Mouse (Mus musculus): Measurements from ENCODE around the gene Casz1.

The Casz1 gene

DNA sequence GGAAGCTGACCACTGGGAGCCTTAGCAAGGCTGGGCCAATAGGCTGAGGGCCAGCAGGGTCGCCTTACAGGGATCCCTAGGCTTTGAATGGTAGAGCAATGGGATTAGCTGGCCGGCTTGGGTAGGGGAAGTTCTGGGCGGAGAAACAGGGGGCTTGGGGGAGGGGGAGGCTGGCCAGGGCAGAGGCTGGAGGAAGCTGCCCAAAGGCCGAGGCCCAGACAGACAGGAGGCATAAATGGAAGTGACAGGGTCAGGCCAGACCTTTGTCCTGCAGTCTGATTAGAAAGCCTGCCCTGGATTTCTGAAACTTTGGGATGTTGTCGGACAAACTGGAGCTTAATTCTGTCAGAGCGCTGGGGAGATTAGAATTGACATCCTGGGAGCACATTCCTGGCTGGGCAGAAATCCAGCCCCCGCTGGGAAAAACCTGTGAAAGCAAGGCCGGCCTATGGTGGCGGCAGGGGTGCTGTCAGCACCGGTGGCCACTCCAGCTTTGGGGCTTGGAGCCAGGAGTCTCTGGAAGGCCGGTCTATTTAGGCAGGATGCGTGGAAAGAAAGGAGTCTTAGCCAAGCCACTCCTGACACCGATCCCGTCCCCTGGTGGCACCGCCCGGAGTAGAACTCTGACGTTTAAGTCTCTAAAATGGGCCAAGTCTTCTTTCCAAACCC is 76.9 kb downstream of the Casz1 start:
- DNase-seq = no peak

DNA sequence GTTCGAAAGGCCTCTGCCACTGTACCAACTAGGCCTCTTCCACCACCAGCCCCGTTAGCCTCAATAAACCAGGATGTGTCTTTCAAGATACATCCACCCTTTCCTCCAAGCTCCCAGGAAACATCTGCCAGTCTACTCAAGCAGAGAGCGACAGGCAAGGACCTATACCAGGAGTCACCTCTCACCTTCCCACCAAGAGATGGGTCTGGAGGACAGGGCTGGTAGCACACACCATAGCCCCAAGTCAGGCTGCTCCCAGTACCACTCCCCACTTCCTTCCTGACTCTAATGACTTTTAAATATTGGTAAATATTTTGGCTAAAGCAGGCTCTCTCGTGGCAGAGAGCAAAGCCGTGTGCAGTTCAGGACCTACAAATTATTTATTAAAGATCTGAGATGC is 77.6 kb downstream of the Casz1 start:
- DNase-seq = no peak

DNA sequence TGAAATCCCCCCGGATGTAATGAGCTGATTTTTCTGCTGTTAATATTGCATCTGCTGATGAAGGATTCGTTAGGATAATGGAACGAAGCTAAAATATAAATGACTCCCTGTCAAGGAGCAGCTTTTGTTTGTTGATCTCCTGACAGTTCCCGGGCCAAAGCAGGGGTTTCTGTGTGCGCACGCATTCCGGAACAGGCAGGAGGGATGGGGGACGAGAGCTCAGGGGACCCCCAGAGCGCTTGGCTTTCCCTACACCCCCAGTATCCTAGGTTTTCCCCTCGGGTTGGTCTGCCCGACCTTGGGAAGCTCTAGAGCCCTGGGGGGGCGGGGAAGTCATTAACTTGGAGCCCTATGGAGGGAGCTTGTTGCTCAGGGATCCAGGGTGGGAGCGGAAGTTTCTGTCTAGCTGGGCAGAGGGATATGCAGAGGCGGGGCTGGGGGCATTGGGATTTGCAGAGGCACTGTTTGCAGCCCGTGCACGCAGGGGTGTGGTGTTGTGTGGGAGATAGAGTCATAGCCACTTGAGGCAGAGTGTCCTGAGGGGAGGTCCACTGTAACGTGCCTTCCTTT is 78.2 kb downstream of the Casz1 start:
- DNase-seq = no peak

DNA sequence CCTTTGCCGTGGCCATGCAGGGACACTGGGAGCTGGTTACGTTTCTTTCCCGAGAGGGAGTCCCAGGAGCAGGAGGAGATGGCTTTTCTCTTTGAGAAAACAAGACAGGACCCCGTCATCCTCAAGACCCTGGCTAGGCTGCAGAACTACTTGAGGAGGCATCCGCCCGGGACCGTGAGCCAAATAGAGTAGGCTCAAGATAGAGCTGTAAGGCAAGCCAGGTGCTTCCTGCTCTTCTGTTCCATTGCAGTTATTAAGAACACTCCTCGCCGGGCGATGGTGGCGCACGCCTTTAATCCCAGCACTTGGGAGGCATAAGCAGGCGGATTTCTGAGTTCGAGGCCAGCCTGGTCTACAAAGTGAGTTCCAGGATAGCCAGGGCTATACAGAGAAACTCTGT is 80.4 kb downstream of the Casz1 start:
- DNase-seq = no peak

- DNase-seq = no peak
Measured at GRCm38 (mm10) chr4:148885401-148885800, 81.2 kb downstream of the Casz1 start.

DNA sequence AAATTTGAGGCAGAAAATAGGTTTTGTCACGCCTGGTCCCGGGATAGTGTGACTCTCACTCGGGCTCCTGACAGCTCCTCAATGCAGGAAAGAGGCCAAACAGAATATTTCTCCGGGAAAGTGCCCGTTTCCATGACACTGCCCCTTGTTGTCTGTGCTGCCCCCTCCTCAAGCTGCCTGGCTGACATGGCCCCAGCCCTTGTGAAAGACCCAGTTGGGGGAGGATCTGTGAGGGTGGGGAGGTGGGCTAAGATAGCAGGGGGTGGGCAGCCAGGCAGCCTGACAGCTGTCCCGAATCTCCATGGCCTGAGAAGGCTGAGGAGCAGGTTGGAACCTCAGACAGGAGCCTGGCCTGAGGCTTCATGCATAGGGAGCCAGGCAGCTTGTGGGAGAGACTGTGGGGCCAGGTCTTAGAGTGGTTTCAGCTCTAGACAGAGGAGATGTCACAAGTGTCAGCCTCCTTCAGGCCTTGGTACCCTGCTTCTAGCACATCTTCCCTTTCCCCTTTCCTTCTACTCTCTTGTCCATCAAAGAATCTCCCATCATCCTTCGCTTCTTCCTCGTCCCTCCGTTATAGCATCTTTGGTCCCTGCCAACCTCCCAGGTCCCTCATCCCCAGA is 81.8 kb downstream of the Casz1 start:
- no peak for DNase-seq

DNA sequence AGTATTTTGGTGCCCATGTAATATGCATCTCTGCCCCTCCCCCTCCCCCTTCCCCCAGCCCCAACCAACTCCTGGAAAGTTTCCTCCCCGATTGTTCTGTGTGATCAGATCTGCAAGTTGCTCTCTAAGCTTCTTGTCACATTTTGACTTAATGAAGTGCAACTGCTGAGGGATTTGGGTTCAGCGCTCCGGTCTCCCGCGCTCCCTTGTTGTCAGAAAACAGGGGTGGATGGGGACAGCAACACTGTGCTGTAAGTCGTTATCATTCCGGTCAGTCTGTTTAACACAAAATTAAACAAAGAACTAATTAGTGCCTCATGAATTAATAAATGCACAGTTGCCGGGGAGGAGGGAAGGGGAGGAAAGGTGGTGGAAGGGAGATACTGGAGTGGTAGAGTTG is 84.0 kb downstream of the Casz1 start:
- no peak for DNase-seq

- no peak for DNase-seq
Measured at GRCm38 (mm10) chr4:148889011-148889410, 84.8 kb downstream of the Casz1 start.

- DNase-seq = no peak
Measured at GRCm38 (mm10) chr4:148890442-148890841, 86.2 kb downstream of the Casz1 start.

DNA sequence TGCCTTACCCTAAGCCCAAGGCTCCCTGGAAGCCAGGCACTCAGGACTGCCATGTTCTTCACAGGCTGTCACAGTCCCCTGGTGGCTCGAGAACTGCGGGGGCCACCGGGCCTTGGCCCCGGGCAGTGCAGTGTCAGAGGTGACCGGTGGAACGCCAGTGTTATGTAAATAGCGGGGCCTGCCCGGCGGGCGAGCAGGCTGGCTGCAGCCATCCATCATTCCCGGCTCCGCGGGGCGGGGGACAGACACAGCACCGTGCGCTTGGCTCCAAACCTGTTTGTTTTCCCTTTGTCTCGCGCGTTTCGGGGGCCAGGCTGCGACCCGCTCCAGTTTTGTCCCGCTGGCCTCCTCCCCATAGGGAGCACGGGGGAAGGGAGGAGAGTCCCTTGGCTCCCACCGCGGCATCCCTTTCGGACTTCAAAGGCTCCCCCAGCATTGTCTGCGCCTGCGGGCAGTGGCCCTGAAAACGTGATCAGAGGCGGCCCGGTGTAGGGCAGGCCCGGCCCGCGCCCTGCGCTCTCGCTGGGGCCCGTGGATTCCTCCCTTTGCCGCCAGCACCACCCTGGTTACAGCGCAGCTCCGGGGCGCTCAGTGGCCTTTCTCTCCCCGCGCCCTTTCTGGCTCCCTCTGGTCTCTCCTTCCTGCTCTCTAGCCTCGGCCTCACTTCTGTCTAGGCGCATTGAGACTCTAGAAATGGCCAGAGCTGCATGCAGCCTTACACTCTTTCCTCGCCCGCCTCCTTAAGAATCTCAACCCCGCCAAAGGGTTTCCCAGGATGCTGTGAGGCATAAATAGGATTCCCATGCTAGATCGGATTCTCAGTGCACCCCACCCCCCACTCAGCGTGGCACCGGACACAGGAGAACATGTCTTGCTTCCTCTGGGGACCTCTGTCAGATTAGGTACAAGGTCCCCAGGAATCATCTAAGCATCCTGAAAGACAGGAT is 86.9 kb downstream of the Casz1 start:
- DNase-seq = no peak

DNA sequence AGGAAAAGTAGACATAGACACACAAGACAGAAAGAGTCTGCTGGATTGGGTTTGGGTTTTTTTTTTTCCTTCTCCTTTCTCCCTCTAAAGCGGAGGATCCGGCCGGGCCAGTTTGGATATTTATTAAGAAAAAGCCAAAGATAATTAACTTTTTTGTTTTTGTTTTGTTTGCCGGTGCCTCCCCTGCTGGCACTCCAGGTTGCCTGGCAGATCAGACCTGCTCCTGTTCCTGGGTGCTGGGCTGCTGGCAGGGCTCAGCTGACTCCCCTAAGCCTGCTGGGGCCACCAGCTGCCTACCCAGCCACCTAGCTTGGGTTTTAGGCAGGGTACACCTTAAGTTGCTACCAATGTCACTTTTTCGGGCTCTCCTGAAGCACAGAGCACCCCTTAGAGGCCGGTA is 91.9 kb downstream of the Casz1 start:
- no peak for DNase-seq

- DNase-seq = no peak
Measured at GRCm38 (mm10) chr4:148899927-148900294, 95.7 kb downstream of the Casz1 start.

GRCm38 (mm10) chr4:148900295-148901211 is 96.3 kb downstream of the Casz1 start:
- DNase-seq = peak; percentile 78

GRCm38 (mm10) chr4:148901275-148902052 is 97.2 kb downstream of the Casz1 start:
- DNase-seq = peak; percentile 25

DNA sequence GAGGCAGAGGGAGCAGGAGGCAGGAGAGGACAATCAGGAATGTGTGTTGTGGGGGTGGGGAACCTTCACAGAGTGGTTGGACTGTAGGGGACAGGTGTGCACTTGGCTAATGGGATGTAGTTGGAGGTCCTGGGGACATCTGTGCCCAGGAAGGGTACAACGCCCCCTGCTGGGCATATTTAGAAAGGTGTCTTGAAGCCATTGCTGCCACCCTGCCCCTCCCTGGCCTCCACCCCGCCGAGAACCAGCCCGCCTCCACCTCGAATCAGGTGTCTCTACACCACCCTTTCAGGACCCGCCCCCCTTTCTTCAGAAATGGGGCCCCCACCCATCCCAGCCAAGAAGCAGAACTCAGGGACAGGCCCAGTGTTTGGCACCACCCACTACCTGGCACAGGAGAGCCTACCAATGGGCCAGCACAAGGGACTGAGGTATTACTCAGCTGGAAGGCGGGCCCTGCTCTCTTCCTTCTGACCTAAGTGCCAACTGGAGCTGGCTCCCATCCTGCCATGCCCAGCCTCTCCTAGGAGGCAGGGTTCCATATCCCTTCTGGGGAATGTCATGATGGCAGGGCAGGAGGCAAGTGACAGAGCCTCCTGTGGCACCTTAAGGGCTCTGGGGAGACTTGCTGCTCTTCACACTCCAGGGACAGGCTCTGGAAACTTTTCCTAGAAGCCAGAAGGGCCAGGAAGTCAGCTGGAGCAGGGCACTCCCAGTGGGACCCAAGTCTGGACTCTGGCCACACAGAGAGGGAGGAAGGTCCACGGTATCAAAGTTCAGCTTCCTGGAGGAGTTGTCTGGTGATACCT is 98.9 kb downstream of the Casz1 start:
- peak; percentile 38 for DNase-seq

DNA sequence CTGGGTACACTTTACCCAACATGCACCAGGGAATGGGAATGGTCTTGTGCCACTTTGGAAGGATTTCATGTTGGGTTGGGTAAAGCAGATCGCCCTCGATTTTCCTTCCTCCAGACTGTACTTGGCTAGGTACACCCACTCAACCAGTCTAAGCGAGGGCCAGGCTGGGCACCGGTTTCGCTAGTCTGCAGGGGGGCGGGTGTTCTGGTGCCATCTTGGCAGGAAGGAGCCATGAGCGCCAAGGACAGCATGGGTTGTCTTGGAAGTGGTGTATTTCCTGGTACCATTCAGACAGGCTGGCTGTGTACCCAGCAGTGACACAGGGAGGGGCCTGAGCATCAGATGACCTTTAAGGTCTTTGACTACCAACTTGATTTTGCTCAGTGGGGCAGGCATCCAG is 101.1 kb downstream of the Casz1 start:
- DNase-seq = no peak

DNA sequence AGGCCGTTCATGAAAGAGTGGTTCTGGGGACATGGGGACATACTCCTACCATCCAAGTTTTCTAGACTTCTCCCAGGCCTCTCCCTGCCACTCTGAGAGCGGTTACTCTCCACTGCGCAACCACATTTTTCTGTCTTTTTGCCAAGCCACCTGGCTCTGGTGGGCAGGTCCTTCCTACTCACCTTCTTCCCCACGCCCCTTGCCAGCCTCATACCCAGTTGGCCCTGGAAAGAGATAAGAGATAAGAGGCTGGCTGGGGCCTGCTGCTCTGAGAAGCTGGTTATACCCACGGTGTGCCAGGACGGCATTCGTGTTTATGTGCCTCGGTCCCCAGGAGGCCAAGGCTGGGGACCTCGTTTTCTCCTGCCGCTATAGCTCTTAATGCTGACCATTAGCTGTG is 102.6 kb downstream of the Casz1 start:
- no peak for DNase-seq

DNA sequence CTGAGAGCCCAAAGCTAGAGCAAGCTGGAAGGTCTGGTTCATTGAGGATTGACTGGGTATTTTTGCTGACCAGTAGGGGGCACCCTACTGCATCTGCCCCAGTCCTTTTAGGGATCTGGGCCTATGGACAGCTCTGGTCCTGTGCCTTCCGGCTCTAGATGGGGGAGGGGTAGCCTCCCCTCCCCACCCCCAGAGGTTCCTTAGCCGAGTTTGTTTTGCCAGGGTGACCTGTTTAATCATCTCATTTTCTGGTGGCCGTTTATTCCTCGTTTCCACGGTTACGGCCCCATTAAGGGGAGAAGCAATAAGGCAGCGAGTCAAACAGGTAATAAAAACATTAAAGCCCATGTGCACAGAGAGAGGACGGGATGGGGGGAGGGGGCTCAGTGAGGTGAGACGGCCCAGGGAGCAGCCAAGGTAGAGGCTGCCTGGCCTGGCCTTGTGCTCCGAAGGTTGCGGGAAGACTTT is 104.0 kb downstream of the Casz1 start:
- peak; percentile 15 for DNase-seq

- DNase-seq = no peak
Measured at GRCm38 (mm10) chr4:148908760-148909510, 104.7 kb downstream of the Casz1 start.

- no peak for DNase-seq
Measured at GRCm38 (mm10) chr4:148909566-148909965, 105.3 kb downstream of the Casz1 start.
